Mouse (Mus musculus) cerebellum, adult 2 months (tissue): ENCODE measurements at regions not wholly inside any gene's neighbourhood (a gene's known extent, or its start where the extent isn't known, plus 50 kb on each side); places are given as distances from the start of the nearest gene placed in this dataset.

Experiments used
- CTCF ChIP-seq: fragments of 200-500 bp; IDR thresholded peaks from 2 replicates; pipeline ENCODE4 v1.5.1; 2011; ENCODE audit warnings: low read depth, mild to moderate bottlenecking, control low read depth, low read length, moderate library complexity, borderline replicate concordance; ENCODE audit not compliant: insufficient read depth
- POLR2A ChIP-seq: fragments of 200-500 bp; IDR thresholded peaks from 2 replicates; pipeline ENCODE4 v1.6.1; 2011; ENCODE audit warnings: low read length, control low read depth, borderline replicate concordance; ENCODE audit not compliant: insufficient read depth

- no peak for TF ChIP-seq CTCF
- no peak for TF ChIP-seq POLR2A
Observed at GRCm38 (mm10) chr12:117389516-117390347, 126.5 kb upstream of the Rapgef5 start.
